ENCODE assay signal across 8 mouse cellular contexts in the genomic region with DNA sequence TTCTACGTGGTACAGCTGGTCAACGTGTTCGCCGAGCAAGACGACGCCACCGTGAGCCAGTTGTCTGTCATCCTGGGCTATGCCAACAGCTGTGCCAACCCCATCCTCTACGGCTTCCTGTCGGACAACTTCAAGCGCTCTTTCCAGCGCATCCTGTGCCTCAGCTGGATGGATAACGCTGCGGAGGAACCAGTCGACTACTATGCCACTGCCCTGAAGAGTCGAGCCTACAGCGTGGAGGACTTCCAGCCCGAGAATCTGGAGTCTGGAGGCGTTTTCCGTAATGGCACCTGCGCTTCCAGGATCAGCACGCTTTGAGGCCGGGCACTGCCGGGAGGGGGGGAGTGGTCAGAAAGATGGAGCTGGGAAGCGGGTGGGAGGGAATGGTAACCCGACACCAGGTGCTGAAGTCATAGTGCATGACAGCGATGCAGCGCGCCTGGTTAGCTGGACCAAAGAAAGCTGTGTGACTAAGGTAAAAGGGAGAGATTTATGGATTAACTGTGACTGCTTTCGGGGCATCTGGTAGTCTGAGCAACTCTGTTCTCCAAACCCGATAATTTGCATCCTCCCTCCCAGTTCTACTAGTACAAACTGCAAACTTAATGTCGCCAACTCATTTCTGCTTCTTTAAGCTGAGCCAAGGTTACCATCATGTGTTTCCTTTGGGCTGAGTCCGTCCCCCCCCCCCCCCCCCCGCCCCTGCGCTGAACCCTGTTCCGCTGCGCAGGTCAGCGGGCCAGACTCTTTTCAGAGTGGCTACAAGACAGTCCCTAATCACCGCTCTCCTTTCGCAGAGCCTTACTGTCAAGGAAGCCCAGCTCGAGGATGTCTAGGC. TPM values are rescaled to one million over a fixed set of nuclear protein-coding genes. Genes with fewer than 3 reads are reported as not detected.
A peak's percentile ranks its signal among the peaks of the same experiment; 100 is the strongest.
DNase-seq lines count a peak whose midpoint lies in the region; ATAC-seq lines count a peak whose summit lies in the region.

No protein-coding gene starts in this region.

- H3K4me2 ChIP-seq in embryonic facial prominence, embryonic 12.5 days (replicated peaks) = peak overlapping the region; percentile 90

- H3K4me3 ChIP-seq in embryonic facial prominence, embryonic 12.5 days = peak overlapping the region; percentile 48
- H3K4me3 ChIP-seq in midbrain, embryonic 10.5 days = peak overlapping the region; percentile 59

- under 1% methylated on average over 40 of the region's 40 CpGs for WGBS in embryonic facial prominence, embryonic 12.5 days
- WGBS in midbrain, embryonic 10.5 days = under 1% methylated on average over 39 of the region's 40 CpGs

- intact Hi-C loops in left cerebral cortex, postnatal 36 days (cut with DNase I) = loop anchor here (5.0 to 10.0 kb wide), 3 partner anchors 439 to 709 kb away; no protein-coding TSS in a partner anchor

- H3K27me3 ChIP-seq in embryonic facial prominence, embryonic 12.5 days = peaks cover 39% of the 10 kb centered on the region
- peaks cover 87% of the 10 kb centered on the region for H3K27me3 ChIP-seq in midbrain, embryonic 10.5 days (ENCODE audit: low read depth, poor library complexity, severe bottlenecking)

- no peak for DNase-seq in frontal cortex, postnatal 10 days (ENCODE audit: low spot score in 2 of 2)
- peak; percentile 50 to 57 for DNase-seq in left cerebral cortex, postnatal 36 days (ENCODE audit: low spot score in 2 of 2)
- peak; percentile 63 for DNase-seq in midbrain, embryonic 10.5 days (ENCODE audit: low spot score)
- DNase-seq in urinary bladder, postnatal 36 days (ENCODE audit: low spot score in 2 of 2) = no peak

- no peaks in the 10 kb centered on the region for H3K36me3 ChIP-seq in embryonic facial prominence, embryonic 12.5 days
- H3K36me3 ChIP-seq in midbrain, embryonic 10.5 days = no peaks in the 10 kb centered on the region

- H3K9me3 ChIP-seq in embryonic facial prominence, embryonic 12.5 days = no peaks in the 10 kb centered on the region
- no peaks in the 10 kb centered on the region for H3K9me3 ChIP-seq in midbrain, embryonic 10.5 days (replicated peaks)

- H3K4me1 ChIP-seq in embryonic facial prominence, embryonic 12.5 days = peaks cover 11% of the 10 kb centered on the region
- peaks cover 35% of the 10 kb centered on the region for H3K4me1 ChIP-seq in midbrain, embryonic 10.5 days

- 0 out of 2 replicates have a peak overlapping the region, but pooled peaks have one; percentile 24 for H3K9ac ChIP-seq in embryonic facial prominence, embryonic 12.5 days

- no peak overlapping the region for H3K27ac ChIP-seq in embryonic facial prominence, embryonic 12.5 days
- H3K27ac ChIP-seq in midbrain, embryonic 10.5 days (replicated peaks) = no peak overlapping the region

- peak; percentile 21 for ATAC-seq in frontal cortex, adult (ENCODE audit: low TSS enrichment)
- ATAC-seq in embryonic facial prominence, embryonic 12.5 days (ENCODE audit: insufficient number of reproducible peaks, insufficient read depth, low FRiP score, low TSS enrichment) = no peak
- ATAC-seq in hematopoietic stem cell, adult 5-6 weeks (replicated peaks in 1 of 2; ENCODE audit: insufficient read depth in 1 of 2, low FRiP score in 2 of 2, low TSS enrichment in 1 of 2, low read depth in 1 of 2, poor library complexity in 2 of 2, severe bottlenecking in 2 of 2) = peak; percentile 7 to 15; a peak in 2 of 4 replicates
- no peak for ATAC-seq in cerebellum, adult (ENCODE audit: insufficient number of reproducible peaks, low FRiP score, low TSS enrichment)

RNA-seq across cellular contexts. Expression of a gene that starts 2.1 kb away (rescaled TPM):
- 2.0 and 2.5 TPM in 2 replicates for polyA plus RNA-seq in embryonic facial prominence, embryonic 12.5 days (2016; fragmentation: Nextera tagmentation; extraction: Ambion mirVana)
- total RNA-seq in hematopoietic stem cell, adult 5-6 weeks (2017) = not detected in 2 replicates
- total RNA-seq in left cerebral cortex, postnatal 36 days (2021) = 10 to 100 TPM; 34.6 to 41.7 TPM
- 0.11 and 0.51 TPM in 2 replicates for polyA plus RNA-seq in midbrain, embryonic 10.5 days (2016; fragmentation: Nextera tagmentation; extraction: Ambion mirVana)

RNA-seq across cellular contexts. Expression of a gene that starts 55.4 kb away (rescaled TPM):
- polyA plus RNA-seq in embryonic facial prominence, embryonic 12.5 days (2016; fragmentation: Nextera tagmentation; extraction: Ambion mirVana) = 7.5 and 8.4 TPM in 2 replicates
- total RNA-seq in hematopoietic stem cell, adult 5-6 weeks (2017) = 0.84 and 1.6 TPM in 2 replicates
- 1 to 10 TPM; 2.6 to 2.9 TPM for total RNA-seq in left cerebral cortex, postnatal 36 days (2021)
- 6.4 and 6.5 TPM in 2 replicates for polyA plus RNA-seq in midbrain, embryonic 10.5 days (2016; fragmentation: Nextera tagmentation; extraction: Ambion mirVana)

Comparison
In these comparisons a context has a peak if more than half of its experiments do, and no peak if none do; other contexts are left out.
1. ATAC-seq: peak in frontal cortex, adult (single experiment) and hematopoietic stem cell, adult 5-6 weeks (2 of 2); none in embryonic facial prominence, embryonic 12.5 days (single experiment) and cerebellum, adult (single experiment).
2. DNase-seq: peak in left cerebral cortex, postnatal 36 days (2 of 2) and midbrain, embryonic 10.5 days (single experiment); none in frontal cortex, postnatal 10 days (0 of 2) and urinary bladder, postnatal 36 days (0 of 2).
3. RNA of a gene that starts 2.1 kb away (total RNA-seq): 34.6 to 41.7 TPM in left cerebral cortex, postnatal 36 days; not detected in hematopoietic stem cell, adult 5-6 weeks; every median in the first group is over 10 times any median in the second.